Mouse (Mus musculus) gastrocnemius, adult 18-20 months (tissue): ENCODE measurements at regions not wholly inside any gene's neighbourhood (a gene's known extent, or its start where the extent isn't known, plus 50 kb on each side); places are given as distances from the start of the nearest gene placed in this dataset.
A peak's percentile ranks its signal among the peaks of the same experiment; 100 is the strongest.

Source experiments
- DNase-seq: peaks from one replicate; pipeline ENCODE4 v3.0.0; 2021; ENCODE audit warnings: low spot score

DNA sequence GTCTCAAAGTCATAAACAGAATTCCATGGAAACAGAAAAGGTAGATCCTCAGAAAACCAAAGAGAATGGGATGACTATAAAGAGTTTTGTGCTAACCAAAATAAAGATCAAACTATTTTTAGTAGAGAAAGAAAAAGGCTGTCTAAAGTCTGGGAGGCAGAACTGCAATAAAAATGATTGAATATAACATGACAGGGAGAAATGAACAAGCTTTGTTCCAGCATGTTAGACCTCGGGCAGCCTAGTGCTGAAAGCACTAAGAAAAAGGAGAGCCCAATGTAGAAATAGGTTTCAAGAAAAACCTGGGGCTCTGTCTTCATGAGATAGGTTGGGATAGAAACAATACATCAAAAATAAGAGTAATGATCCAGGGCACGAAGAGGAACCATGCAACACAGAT is 135.4 kb upstream of the Pcdh7 start:
- no peak for DNase-seq

DNA sequence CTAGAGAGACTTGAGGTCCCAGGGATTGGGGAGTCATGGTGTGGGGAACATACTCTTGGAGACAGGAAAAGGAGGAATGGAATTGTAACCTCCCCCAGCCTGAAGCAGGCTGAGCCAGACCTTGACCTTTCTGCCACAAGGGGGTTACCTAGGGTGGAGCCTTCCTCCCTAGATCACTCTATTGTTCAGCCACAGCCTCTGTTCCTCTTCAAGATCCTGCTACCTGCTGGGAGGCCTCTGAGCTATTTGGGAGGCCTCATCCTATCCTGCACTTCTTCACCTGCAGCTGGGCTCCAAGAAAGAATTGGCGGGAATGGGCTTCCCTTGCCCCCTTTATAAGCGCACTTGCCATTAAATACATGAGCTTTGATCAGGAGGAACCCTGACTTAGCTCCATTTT is 130.8 kb upstream of the Pcdh7 start:
- no peak for DNase-seq

DNA sequence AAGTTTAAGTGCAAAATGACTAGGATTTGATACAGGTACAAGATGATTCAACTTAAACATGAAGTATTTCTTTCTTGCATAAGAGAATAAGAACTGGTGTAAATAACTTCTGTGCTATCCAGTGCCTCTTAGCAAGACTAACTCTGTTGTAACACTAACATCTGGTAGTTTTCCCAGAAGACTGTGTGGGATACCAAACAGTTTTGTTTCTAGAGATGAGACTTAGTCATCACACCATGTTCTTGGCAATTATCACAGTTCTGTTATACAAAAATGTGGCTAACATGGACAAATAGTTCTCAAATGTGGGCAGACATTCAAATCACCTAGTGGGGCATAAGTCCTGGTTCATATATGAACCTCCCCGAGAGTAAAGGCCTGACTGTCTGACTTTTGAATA is 121.8 kb upstream of the Pcdh7 start:
- peak; percentile 32 for DNase-seq

DNA sequence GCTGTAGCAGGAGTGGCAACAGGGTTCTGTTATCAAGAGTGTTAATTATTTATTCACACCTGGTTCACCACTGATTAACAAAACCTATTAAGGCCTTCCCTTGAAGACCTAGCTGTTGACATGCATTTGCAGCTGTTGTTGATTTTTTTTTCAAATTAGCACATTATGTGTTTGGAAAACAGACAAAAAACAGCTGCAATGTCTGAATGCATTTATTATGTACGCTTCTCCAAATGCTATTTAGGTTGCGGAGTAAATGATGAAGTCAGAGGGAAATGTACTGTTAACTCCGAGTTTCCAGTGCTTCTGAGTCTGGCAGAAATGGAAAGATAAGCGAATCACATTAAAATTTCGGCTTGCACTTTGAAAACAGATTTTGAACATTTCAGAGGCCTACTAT is 120.7 kb upstream of the Pcdh7 start:
- no peak for DNase-seq

DNA sequence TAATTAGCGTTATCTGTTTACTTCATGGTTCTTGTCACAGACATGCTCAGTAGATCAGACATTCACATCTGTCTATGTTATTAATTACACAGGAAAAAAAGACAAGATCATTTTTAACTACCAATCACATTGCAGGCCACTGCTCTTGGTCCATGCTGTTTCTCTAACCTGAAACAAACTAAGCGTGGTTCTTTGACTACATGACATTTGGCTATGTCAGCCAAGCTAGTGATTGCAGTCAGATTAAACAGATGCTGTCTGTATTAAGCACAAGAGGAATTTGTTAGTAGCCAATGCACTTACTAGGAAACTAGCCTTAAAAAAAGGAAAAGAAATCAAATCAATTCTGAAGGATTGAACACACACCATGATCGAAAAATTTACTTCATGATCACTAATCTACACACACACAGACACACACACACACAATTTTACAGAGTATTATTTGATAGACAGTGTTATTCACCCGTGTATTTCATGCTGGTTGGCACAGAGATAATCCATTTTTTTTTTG is 119.5 kb upstream of the Pcdh7 start:
- no peak for DNase-seq
